Mouse (Mus musculus): Measurements from ENCODE around the gene Pitpnm1. TPM values are rescaled to one million over a fixed set of nuclear protein-coding genes. Genes with fewer than 3 reads are reported as not detected.
"Not testable (repeated sequence)": the region's sequence is repeated elsewhere in the genome, so short reads cannot be mapped to it uniquely, and the experiment has no call there.

Pitpnm1 gene
- polyA plus RNA-seq, 1 experiment from 2014 or later: 12.9 TPM

DNA sequence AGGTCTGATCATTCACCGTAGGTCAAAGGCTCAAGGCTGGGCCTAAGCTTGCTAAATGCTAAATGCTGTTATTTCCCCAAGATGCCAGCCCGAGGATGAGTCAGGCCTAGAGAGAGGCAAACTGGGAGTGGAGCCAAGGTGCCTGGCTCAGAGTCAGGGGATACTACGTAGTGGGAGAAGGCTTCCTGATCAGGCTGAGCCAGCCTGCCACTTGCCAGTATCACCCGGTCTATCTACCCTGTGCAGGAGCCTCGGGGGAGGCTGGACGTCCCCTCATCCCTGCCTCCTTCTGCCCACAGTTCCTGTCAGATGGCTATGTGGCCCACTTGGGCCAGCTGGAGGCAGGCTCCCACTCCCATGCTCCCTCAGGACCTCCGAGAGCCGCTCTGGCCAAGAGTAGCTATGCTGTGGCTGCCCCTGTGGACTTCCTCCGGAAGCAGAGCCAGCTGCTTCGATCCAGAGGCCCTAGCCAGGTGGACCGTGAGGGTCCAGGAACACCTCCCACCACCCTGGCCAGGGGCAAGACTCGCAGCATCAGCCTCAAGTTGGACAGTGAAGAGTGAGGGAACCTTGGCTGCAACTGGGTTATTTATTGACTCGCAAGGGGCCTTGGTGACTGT lies 13.5 kb downstream of the Pitpnm1 start:
- H3K27ac ChIP-seq: peak overlapping the region; percentile 31; the same call in 1 of the 2 replicates
- no peaks in the 10 kb centered on the region for H3K27me3 ChIP-seq (replicated peaks)
- no peak overlapping the region for H3K4me3 ChIP-seq (replicated peaks)
- H3K9ac ChIP-seq: no peak overlapping the region
- H3K4me2 ChIP-seq: no peak overlapping the region
- peaks cover 31% of the 10 kb centered on the region for H3K36me3 ChIP-seq
- H3K4me1 ChIP-seq: peaks cover 10% of the 10 kb centered on the region
- 60% methylated on average over 13 of the region's 13 CpGs for WGBS
- H3K9me3 ChIP-seq: no peaks in the 10 kb centered on the region
- ATAC-seq (ENCODE audit: insufficient read depth, low FRiP score, low read depth): peak; percentile 34; the same call in 1 of the 2 replicates

GRCm38 (mm10) chr19:4113806-4114230 lies 14.0 kb downstream of the Pitpnm1 start:
- peaks cover 32% of the 10 kb centered on the region for H3K36me3 ChIP-seq
- H3K9ac ChIP-seq: no peak overlapping the region
- 26% methylated on average over 5 of the region's 5 CpGs for WGBS
- H3K4me1 ChIP-seq: peaks cover 10% of the 10 kb centered on the region
- H3K9me3 ChIP-seq: no peaks in the 10 kb centered on the region
- no peak overlapping the region; the same call in 1 of the 2 replicates for H3K4me2 ChIP-seq
- no peaks in the 10 kb centered on the region for H3K27me3 ChIP-seq (replicated peaks)
- ATAC-seq (ENCODE audit: insufficient read depth, low FRiP score, low read depth): peak; percentile 56; the same call in 1 of the 2 replicates
- peak overlapping the region; percentile 31; the same call in 1 of the 2 replicates for H3K27ac ChIP-seq
- no peak overlapping the region for H3K4me3 ChIP-seq (replicated peaks)

- H3K4me3 ChIP-seq (replicated peaks): no peak overlapping the region
- no peaks in the 10 kb centered on the region for H3K9me3 ChIP-seq
- no peaks in the 10 kb centered on the region for H3K27me3 ChIP-seq (replicated peaks)
- no peak overlapping the region for H3K9ac ChIP-seq
- no peak overlapping the region for H3K27ac ChIP-seq
- peaks cover 32% of the 10 kb centered on the region for H3K36me3 ChIP-seq
- peaks cover 10% of the 10 kb centered on the region for H3K4me1 ChIP-seq
- H3K4me2 ChIP-seq: no peak overlapping the region
- ATAC-seq (ENCODE audit: insufficient read depth, low FRiP score, low read depth): no peak
- 89% methylated on average over 10 of the region's 10 CpGs for WGBS
Measured at GRCm38 (mm10) chr19:4114551-4114950, 14.8 kb downstream of the Pitpnm1 start.

GRCm38 (mm10) chr19:4115144-4115543 lies 15.3 kb downstream of the Pitpnm1 start:
- H3K27me3 ChIP-seq (replicated peaks): no peaks in the 10 kb centered on the region
- H3K36me3 ChIP-seq: peaks cover 32% of the 10 kb centered on the region
- H3K9me3 ChIP-seq: no peaks in the 10 kb centered on the region
- H3K4me1 ChIP-seq: peaks cover 12% of the 10 kb centered on the region
- no peak overlapping the region for H3K4me3 ChIP-seq (replicated peaks)
- ATAC-seq (ENCODE audit: insufficient read depth, low FRiP score, low read depth): no peak
- no peak overlapping the region for H3K9ac ChIP-seq
- H3K27ac ChIP-seq: no peak overlapping the region
- WGBS: 95% methylated on average over 10 of the region's 10 CpGs
- H3K4me2 ChIP-seq: no peak overlapping the region

GRCm38 (mm10) chr19:4115816-4116215 lies 16.0 kb downstream of the Pitpnm1 start:
- no peak overlapping the region for H3K9ac ChIP-seq
- WGBS: 86% methylated on average over 11 of the region's 11 CpGs
- H3K4me2 ChIP-seq: no peak overlapping the region
- ATAC-seq (ENCODE audit: insufficient read depth, low FRiP score, low read depth): no peak
- H3K27me3 ChIP-seq (replicated peaks): no peaks in the 10 kb centered on the region
- H3K36me3 ChIP-seq: peaks cover 32% of the 10 kb centered on the region
- no peaks in the 10 kb centered on the region for H3K9me3 ChIP-seq
- H3K4me1 ChIP-seq: peaks cover 18% of the 10 kb centered on the region
- H3K4me3 ChIP-seq (replicated peaks): no peak overlapping the region
- no peak overlapping the region for H3K27ac ChIP-seq

DNA sequence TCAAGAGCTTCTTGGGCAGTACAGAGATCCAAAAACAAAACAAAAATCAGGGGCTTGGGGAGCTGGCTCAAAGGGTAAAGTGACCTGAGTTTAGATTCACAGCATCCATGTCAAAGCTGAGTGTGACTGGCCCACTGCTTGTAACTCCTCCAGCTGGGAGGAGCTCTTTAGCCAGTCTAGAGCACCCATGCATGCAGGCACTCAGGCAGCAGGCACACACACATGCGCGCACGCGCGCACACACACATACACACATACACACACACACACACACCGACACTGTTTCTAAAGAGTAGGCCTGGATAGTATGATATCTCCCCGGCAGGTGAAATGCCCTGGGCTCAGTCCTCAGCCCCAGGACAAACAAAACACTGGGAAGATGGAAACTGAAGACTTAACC lies 17.2 kb downstream of the Pitpnm1 start:
- no peak overlapping the region for H3K4me2 ChIP-seq
- H3K36me3 ChIP-seq: peaks cover 32% of the 10 kb centered on the region
- 96% methylated on average over 7 of the region's 7 CpGs for WGBS
- no peak for ATAC-seq (ENCODE audit: insufficient read depth, low FRiP score, low read depth)
- H3K27ac ChIP-seq: no peak overlapping the region
- no peaks in the 10 kb centered on the region for H3K9me3 ChIP-seq
- H3K9ac ChIP-seq: no peak overlapping the region
- H3K4me3 ChIP-seq (replicated peaks): no peak overlapping the region
- peaks cover 21% of the 10 kb centered on the region for H3K4me1 ChIP-seq
- no peaks in the 10 kb centered on the region for H3K27me3 ChIP-seq (replicated peaks)

GRCm38 (mm10) chr19:4118350-4118749 lies 18.6 kb downstream of the Pitpnm1 start:
- no peak overlapping the region for H3K9ac ChIP-seq
- peaks cover 18% of the 10 kb centered on the region for H3K4me1 ChIP-seq
- no peak overlapping the region for H3K27ac ChIP-seq
- H3K4me2 ChIP-seq: no peak overlapping the region
- no peak overlapping the region for H3K4me3 ChIP-seq (replicated peaks)
- 96% methylated on average over 2 of the region's 2 CpGs for WGBS
- no peaks in the 10 kb centered on the region for H3K9me3 ChIP-seq
- H3K36me3 ChIP-seq: peaks cover 29% of the 10 kb centered on the region
- no peak for ATAC-seq (ENCODE audit: insufficient read depth, low FRiP score, low read depth)
- no peaks in the 10 kb centered on the region for H3K27me3 ChIP-seq (replicated peaks)

DNA sequence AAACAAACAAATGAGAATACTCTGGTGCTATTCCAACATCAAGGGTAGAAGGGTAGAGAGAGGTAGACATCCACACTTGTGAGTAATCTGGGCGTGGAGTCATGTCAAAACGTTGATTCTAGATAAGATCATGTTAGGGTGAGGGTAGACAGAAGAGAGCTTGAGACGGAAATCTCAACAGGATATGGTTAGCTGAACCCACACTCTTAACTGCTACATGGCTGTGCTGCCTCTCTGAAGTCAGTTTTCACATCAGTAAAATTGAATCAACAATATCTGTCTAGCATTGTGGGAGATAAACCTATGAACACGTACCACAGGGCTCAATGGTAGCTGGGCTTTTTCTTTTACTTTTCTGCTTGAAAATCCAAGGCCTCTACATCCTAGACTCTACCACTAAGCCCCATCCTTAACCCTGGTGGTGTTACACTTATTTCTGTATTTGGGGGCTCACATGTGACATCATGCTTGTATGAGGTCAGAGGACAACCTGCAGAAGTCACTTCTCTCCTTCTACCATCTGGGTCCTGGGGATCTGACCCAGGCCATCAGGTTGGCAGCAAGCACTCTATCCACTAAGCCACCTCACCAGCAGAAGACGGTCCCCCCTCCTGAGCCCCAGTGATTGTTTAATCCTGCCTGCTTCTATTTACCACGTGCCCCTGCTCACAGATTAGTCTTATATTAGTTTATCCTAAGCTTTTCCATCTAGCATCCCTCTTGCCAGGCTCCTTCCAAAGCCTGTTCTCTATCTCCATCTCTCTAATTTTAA lies 20.1 kb downstream of the Pitpnm1 start:
- Histone ChIP-seq H3K9me3 (no peaks in the 10 kb centered on the region), H3K27ac (no peak overlapping the region), H3K27me3 (replicated peaks) (no peaks in the 10 kb centered on the region), H3K4me2 (peak overlapping the region; percentile 56; the same call in 1 of the 2 replicates), H3K4me3 (replicated peaks) (no peak overlapping the region), H3K9ac (no peak overlapping the region), H3K36me3 (peaks cover 17% of the 10 kb centered on the region), H3K4me1 (peaks cover 14% of the 10 kb centered on the region; the same call in 1 of the 2 replicates)
- WGBS: 73% methylated on average over 6 of the region's 6 CpGs
- no peak for ATAC-seq (ENCODE audit: insufficient read depth, low FRiP score, low read depth)

GRCm38 (mm10) chr19:4120496-4120895 lies 20.7 kb downstream of the Pitpnm1 start:
- no peaks in the 10 kb centered on the region for H3K9me3 ChIP-seq
- H3K4me2 ChIP-seq: peak overlapping the region; percentile 56
- H3K4me3 ChIP-seq (replicated peaks): peak overlapping the region; percentile 46
- H3K27me3 ChIP-seq (replicated peaks): no peaks in the 10 kb centered on the region
- 97% methylated on average over 2 of the region's 2 CpGs for WGBS
- no peak for ATAC-seq (ENCODE audit: insufficient read depth, low FRiP score, low read depth)
- no peak overlapping the region for H3K27ac ChIP-seq
- H3K36me3 ChIP-seq: peaks cover 11% of the 10 kb centered on the region
- no peak overlapping the region for H3K9ac ChIP-seq
- H3K4me1 ChIP-seq: peaks cover 14% of the 10 kb centered on the region; the same call in 1 of the 2 replicates

- Histone ChIP-seq H3K36me3 (peaks cover 5% of the 10 kb centered on the region; the same call in 1 of the 2 replicates), H3K4me2 (peak overlapping the region; percentile 56), H3K27me3 (replicated peaks) (no peaks in the 10 kb centered on the region), H3K4me3 (replicated peaks) (peak overlapping the region; percentile 46), H3K9me3 (no peaks in the 10 kb centered on the region), H3K9ac (peak overlapping the region; percentile 23; the same call in 1 of the 2 replicates), H3K4me1 (peaks cover 14% of the 10 kb centered on the region; the same call in 1 of the 2 replicates), H3K27ac (peak overlapping the region; percentile 55; the same call in 1 of the 2 replicates)
- ATAC-seq (ENCODE audit: insufficient read depth, low FRiP score, low read depth): peak; percentile 79
- WGBS: 3% methylated on average over 38 of the region's 38 CpGs
Measured at GRCm38 (mm10) chr19:4121097-4121805, 21.5 kb downstream of the Pitpnm1 start.

- WGBS: 58% methylated on average over 6 of the region's 6 CpGs
- H3K27ac ChIP-seq; H3K36me3 ChIP-seq; ATAC-seq (ENCODE audit: insufficient read depth, low FRiP score, low read depth); H3K4me3 ChIP-seq (replicated peaks); H3K9me3 ChIP-seq; H3K27me3 ChIP-seq (replicated peaks); H3K9ac ChIP-seq: not testable (repeated sequence)
- peak overlapping the region; percentile 11; the same call in 1 of the 2 replicates for H3K4me2 ChIP-seq
- H3K4me1 ChIP-seq: peaks cover 20% of the 10 kb centered on the region
Measured at GRCm38 (mm10) chr19:4121896-4122295, 22.1 kb downstream of the Pitpnm1 start.
